Mouse (Mus musculus): ENCODE measurements around the gene Zfp13. TPM values are rescaled to one million over a fixed set of nuclear protein-coding genes. Genes with fewer than 3 reads are reported as not detected.
"Not testable (repeated sequence)": the region's sequence is repeated elsewhere in the genome, so short reads cannot be mapped to it uniquely, and the experiment has no call there.

The Zfp13 gene
- total and polyA plus RNA-seq, 2 experiments from 2014 or later, result 23.3 to 48.2 TPM

- H3K4me1 ChIP-seq (ENCODE audit: insufficient read depth, low read length), result no peaks in the 10 kb centered on the region
- ATAC-seq (ENCODE audit: low FRiP score), result no peak
- no peak overlapping the region for H3K27ac ChIP-seq (ENCODE audit: low read depth, low read length)
- 8% methylated on average over 21 of the region's 21 CpGs for WGBS
- DNase-seq (ENCODE audit: low spot score), result no peak
- H3K4me3 ChIP-seq (ENCODE audit: low read depth, low read length), result peak overlapping the region; percentile 40
- no peaks in the 10 kb centered on the region for H3K9me3 ChIP-seq (ENCODE audit: low read length)
- peaks cover 44% of the 10 kb centered on the region for H3K27me3 ChIP-seq (ENCODE audit: insufficient read depth, low read length)
- 0 out of 2 replicates have a peak overlapping the region, but pooled peaks have one; percentile 29 for H3K9ac ChIP-seq (replicated peaks; ENCODE audit: low read length, poor library complexity, severe bottlenecking)
- TF ChIP-seq CTCF (IDR thresholded peaks at IDR 0.05), result no peak
- H3K4me2 ChIP-seq (ENCODE audit: low read depth, low read length, poor library complexity, severe bottlenecking), result peak overlapping the region; percentile 55
- no peaks in the 10 kb centered on the region for H3K36me3 ChIP-seq (ENCODE audit: insufficient read depth, low read length)
Observed at GRCm38 (mm10) chr17:23538299-23539015, 60.8 kb downstream of the Zfp13 start.

DNA sequence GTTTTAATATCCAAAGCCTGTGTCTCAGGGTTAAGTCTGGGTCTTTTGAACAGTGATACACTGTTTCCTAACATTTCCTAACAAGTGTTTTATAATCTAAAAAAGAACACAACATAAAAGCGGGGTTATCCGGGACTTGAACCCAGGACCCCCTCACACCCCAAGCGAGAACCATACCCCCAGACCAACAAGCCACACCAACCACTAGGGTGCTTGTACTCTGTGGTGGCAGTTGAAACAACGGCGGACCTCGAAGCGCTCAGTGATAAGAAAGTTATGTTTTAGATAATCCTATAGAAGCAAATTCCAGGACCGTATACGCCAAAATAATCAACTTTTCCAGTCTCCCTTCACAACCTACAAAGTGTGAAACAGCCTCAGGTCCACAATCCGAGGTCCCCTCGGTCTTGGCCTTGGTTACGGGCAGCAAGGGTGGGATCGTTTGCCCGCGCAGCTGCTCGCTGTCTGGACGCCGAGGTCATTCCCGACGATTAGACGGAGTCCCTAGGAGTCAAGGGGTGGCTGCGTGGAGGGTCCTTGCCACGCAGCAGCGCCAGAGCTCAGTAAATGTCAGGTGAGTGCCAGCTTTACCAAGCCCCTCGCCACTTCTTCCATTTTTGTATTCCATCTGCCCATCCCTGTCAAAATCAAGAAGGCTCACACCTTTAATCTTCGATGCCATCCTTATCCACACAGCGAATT, 61.6 kb downstream of the Zfp13 start:
- H3K36me3 ChIP-seq (ENCODE audit: insufficient read depth, low read length), result no peaks in the 10 kb centered on the region
- DNase-seq (ENCODE audit: low spot score) (no peak), ATAC-seq (ENCODE audit: low FRiP score) (no peak)
- no peak overlapping the region for H3K27ac ChIP-seq (ENCODE audit: low read depth, low read length)
- H3K9me3 ChIP-seq (ENCODE audit: low read length), result no peaks in the 10 kb centered on the region
- no peaks in the 10 kb centered on the region for H3K4me1 ChIP-seq (ENCODE audit: insufficient read depth, low read length)
- H3K9ac ChIP-seq (replicated peaks; ENCODE audit: low read length, poor library complexity, severe bottlenecking), result 0 out of 2 replicates have a peak overlapping the region, but pooled peaks have one; percentile 29
- H3K4me3 ChIP-seq (ENCODE audit: low read depth, low read length), result peak overlapping the region; percentile 40
- no peak for TF ChIP-seq CTCF (IDR thresholded peaks at IDR 0.05)
- peak overlapping the region; percentile 55 for H3K4me2 ChIP-seq (ENCODE audit: low read depth, low read length, poor library complexity, severe bottlenecking)
- peaks cover 44% of the 10 kb centered on the region for H3K27me3 ChIP-seq (ENCODE audit: insufficient read depth, low read length)
- 4% methylated on average over 27 of the region's 27 CpGs for WGBS

DNA sequence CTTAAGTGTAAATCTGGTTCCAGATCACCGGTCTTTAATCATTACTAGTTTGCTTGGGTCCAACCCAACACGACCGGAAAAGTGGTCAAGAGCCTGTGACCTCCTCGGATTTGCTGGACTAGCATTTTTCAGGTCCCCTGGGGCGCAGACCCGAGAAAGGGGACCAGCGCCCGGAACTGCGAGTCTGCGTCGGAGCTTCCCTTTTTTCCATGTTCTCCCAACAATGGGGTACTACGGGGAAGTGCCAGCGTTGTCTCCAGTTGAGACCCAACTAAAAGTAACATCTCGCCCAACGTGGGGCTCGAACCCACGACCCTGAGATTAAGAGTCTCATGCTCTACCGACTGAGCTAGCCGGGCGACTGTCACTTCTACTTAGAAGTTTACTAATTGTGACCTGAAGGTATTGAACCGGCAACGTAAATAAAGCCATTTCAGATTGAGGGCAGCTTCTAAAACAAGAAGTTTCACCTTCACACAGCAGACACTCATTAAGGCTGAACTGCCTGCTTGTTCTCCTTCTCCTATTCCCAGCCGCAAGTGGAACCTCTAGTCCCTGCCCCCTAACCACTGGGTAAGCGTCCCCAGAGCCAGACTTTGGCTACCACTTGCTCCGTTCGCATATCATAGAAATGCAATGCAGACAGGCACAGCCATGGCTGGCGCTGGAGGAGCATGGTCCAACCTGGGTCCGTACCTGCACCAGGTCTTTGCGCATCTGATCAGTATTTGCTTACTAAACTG, 64.1 kb downstream of the Zfp13 start:
- not testable (repeated sequence) for ATAC-seq (ENCODE audit: low FRiP score); H3K27ac ChIP-seq (ENCODE audit: low read depth, low read length); H3K9ac ChIP-seq (replicated peaks; ENCODE audit: low read length, poor library complexity, severe bottlenecking); H3K36me3 ChIP-seq (ENCODE audit: insufficient read depth, low read length); H3K9me3 ChIP-seq (ENCODE audit: low read length); H3K4me1 ChIP-seq (ENCODE audit: insufficient read depth, low read length); H3K4me3 ChIP-seq (ENCODE audit: low read depth, low read length); DNase-seq (ENCODE audit: low spot score)
- peak overlapping the region; percentile 20; the same call in 1 of the 2 replicates for H3K4me2 ChIP-seq (ENCODE audit: low read depth, low read length, poor library complexity, severe bottlenecking)
- H3K27me3 ChIP-seq (ENCODE audit: insufficient read depth, low read length), result peaks cover 40% of the 10 kb centered on the region
- 2% methylated on average over 14 of the region's 29 CpGs for WGBS

DNA sequence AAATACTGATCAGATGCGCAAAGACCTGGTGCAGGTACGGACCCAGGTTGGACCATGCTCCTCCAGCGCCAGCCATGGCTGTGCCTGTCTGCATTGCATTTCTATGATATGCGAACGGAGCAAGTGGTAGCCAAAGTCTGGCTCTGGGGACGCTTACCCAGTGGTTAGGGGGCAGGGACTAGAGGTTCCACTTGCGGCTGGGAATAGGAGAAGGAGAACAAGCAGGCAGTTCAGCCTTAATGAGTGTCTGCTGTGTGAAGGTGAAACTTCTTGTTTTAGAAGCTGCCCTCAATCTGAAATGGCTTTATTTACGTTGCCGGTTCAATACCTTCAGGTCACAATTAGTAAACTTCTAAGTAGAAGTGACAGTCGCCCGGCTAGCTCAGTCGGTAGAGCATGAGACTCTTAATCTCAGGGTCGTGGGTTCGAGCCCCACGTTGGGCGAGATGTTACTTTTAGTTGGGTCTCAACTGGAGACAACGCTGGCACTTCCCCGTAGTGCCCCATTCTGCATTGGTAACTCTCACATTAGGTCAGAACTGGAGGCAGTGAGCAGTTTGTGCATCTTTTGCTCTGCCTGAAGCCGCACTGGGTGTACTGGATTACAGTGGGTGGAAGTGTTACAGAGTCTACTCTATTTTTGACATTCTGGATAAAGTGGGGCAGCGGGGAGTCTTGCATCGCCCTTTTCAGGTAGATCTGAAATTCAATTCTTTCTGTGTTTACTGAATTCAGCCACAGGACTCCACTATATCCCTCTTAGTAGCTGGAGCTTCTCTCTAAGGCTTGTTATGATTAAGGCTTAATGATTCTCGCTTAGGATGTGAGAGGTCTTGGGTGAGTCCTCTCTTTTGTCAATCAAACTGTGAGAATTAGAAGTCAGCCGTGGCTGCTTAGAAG, 65.4 kb downstream of the Zfp13 start:
- WGBS, result 9% methylated on average over 8 of the region's 23 CpGs
- H3K9me3 ChIP-seq (ENCODE audit: low read length); DNase-seq (ENCODE audit: low spot score); H3K4me3 ChIP-seq (ENCODE audit: low read depth, low read length); H3K9ac ChIP-seq (replicated peaks; ENCODE audit: low read length, poor library complexity, severe bottlenecking); ATAC-seq (ENCODE audit: low FRiP score); H3K27ac ChIP-seq (ENCODE audit: low read depth, low read length); H3K4me2 ChIP-seq (ENCODE audit: low read depth, low read length, poor library complexity, severe bottlenecking); H3K36me3 ChIP-seq (ENCODE audit: insufficient read depth, low read length); H3K4me1 ChIP-seq (ENCODE audit: insufficient read depth, low read length): not testable (repeated sequence)
- H3K27me3 ChIP-seq (ENCODE audit: insufficient read depth, low read length), result peaks cover 28% of the 10 kb centered on the region

DNA sequence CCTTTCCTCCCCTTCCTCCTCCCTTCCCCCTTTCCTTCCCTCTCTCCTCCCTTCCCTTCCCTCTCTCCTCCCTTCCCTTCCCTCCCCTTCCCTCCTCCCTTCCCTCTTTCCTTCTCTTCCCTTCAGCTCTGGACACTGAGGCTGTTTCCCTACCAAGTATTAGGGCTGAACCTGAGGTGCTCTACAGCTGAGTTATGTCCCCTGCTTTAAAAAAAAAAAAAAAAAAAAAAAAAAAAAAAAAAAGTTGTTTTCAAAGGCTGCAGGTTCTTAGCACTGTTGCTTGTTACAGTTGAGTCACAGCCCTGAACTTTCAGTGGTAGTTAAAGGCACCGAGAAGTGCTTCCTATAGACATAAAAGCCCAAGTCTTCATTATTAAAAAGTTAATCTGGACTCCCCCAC, 67.9 kb downstream of the Zfp13 start:
- DNase-seq (ENCODE audit: low spot score); H3K4me1 ChIP-seq (ENCODE audit: insufficient read depth, low read length); H3K27ac ChIP-seq (ENCODE audit: low read depth, low read length); H3K4me3 ChIP-seq (ENCODE audit: low read depth, low read length); H3K27me3 ChIP-seq (ENCODE audit: insufficient read depth, low read length); H3K9me3 ChIP-seq (ENCODE audit: low read length); H3K4me2 ChIP-seq (ENCODE audit: low read depth, low read length, poor library complexity, severe bottlenecking); H3K9ac ChIP-seq (replicated peaks; ENCODE audit: low read length, poor library complexity, severe bottlenecking); ATAC-seq (ENCODE audit: low FRiP score); H3K36me3 ChIP-seq (ENCODE audit: insufficient read depth, low read length): not testable (repeated sequence)
- WGBS, result 28% methylated on average over 1 of the region's 1 CpGs

Other genes with a start within 250 kb of the Zfp13 start
- gene Vmn2r116, start 214.9 kb downstream of the Zfp13 start, total RNA-seq (2014; rRNA removed), result not detected in 2 replicates
- not detected in 2 replicates for gene Vmn2r116, start 214.9 kb downstream of the Zfp13 start, polyA plus RNA-seq (2015; fragmentation: Nextera tagmentation; extraction: Ambion mirVana)
- gene Vmn2r117, start 119.8 kb downstream of the Zfp13 start, total RNA-seq (2014; rRNA removed), result not detected in 2 replicates
- not detected in 2 replicates for gene Vmn2r117, start 119.8 kb downstream of the Zfp13 start, polyA plus RNA-seq (2015; fragmentation: Nextera tagmentation; extraction: Ambion mirVana)
- 16.9 and 21.7 TPM in 2 replicates for gene Zfp213, start 35.2 kb downstream of the Zfp13 start, total RNA-seq (2014; rRNA removed)
- gene Zfp213, start 35.2 kb downstream of the Zfp13 start, polyA plus RNA-seq (2015; fragmentation: Nextera tagmentation; extraction: Ambion mirVana), result 10.0 and 10.7 TPM in 2 replicates
- gene Zscan10, start 1.4 kb upstream of the Zfp13 start, total RNA-seq (2014; rRNA removed), result not detected in 2 replicates
- not detected in 2 replicates for gene Zscan10, start 1.4 kb upstream of the Zfp13 start, polyA plus RNA-seq (2015; fragmentation: Nextera tagmentation; extraction: Ambion mirVana)
- gene Mmp25, start 45.8 kb upstream of the Zfp13 start, total RNA-seq (2014; rRNA removed), result 0.33 and 0.66 TPM in 2 replicates
- gene Mmp25, start 45.8 kb upstream of the Zfp13 start, polyA plus RNA-seq (2015; fragmentation: Nextera tagmentation; extraction: Ambion mirVana), result 0.98 and 1.0 TPM in 2 replicates
- not detected in 2 replicates for gene Bicdl2, start 61.0 kb upstream of the Zfp13 start, total RNA-seq (2014; rRNA removed)
- 0.10 TPM in 1 of 2 replicates, not detected in the other for gene Bicdl2, start 61.0 kb upstream of the Zfp13 start, polyA plus RNA-seq (2015; fragmentation: Nextera tagmentation; extraction: Ambion mirVana)
- gene Hcfc1r1, start 74.1 kb upstream of the Zfp13 start, total RNA-seq (2014; rRNA removed), result 87.3 and 194 TPM in 2 replicates
- gene Hcfc1r1, start 74.1 kb upstream of the Zfp13 start, polyA plus RNA-seq (2015; fragmentation: Nextera tagmentation; extraction: Ambion mirVana), result 210 and 212 TPM in 2 replicates
- gene Thoc6, start 74.4 kb upstream of the Zfp13 start, total RNA-seq (2014; rRNA removed), result 16.7 and 21.5 TPM in 2 replicates
- gene Thoc6, start 74.4 kb upstream of the Zfp13 start, polyA plus RNA-seq (2015; fragmentation: Nextera tagmentation; extraction: Ambion mirVana), result 21.1 and 23.2 TPM in 2 replicates
- gene Tnfrsf12a, start 78.0 kb upstream of the Zfp13 start, total RNA-seq (2014; rRNA removed), result 3.9 and 4.2 TPM in 2 replicates
- gene Tnfrsf12a, start 78.0 kb upstream of the Zfp13 start, polyA plus RNA-seq (2015; fragmentation: Nextera tagmentation; extraction: Ambion mirVana), result 3.3 TPM in 2 replicates
- 0.60 and 0.99 TPM in 2 replicates for gene Cldn6, start 79.8 kb upstream of the Zfp13 start, total RNA-seq (2014; rRNA removed)
- 0.31 and 0.56 TPM in 2 replicates for gene Cldn6, start 79.8 kb upstream of the Zfp13 start, polyA plus RNA-seq (2015; fragmentation: Nextera tagmentation; extraction: Ambion mirVana)
- gene Cldn9, start 84.5 kb upstream of the Zfp13 start, total RNA-seq (2014; rRNA removed), result 0.19 and 0.55 TPM in 2 replicates
- 0.25 TPM in 1 of 2 replicates, not detected in the other for gene Cldn9, start 84.5 kb upstream of the Zfp13 start, polyA plus RNA-seq (2015; fragmentation: Nextera tagmentation; extraction: Ambion mirVana)
- gene 1520401A03Rik, start 123.3 kb upstream of the Zfp13 start, total RNA-seq (2014; rRNA removed), result 0.19 TPM in 1 of 2 replicates, not detected in the other
- 0.15 TPM in 1 of 2 replicates, not detected in the other for gene 1520401A03Rik, start 123.3 kb upstream of the Zfp13 start, polyA plus RNA-seq (2015; fragmentation: Nextera tagmentation; extraction: Ambion mirVana)
- 18.3 and 18.4 TPM in 2 replicates for gene Pkmyt1, start 126.8 kb upstream of the Zfp13 start, total RNA-seq (2014; rRNA removed)
- 18.0 and 18.3 TPM in 2 replicates for gene Pkmyt1, start 126.8 kb upstream of the Zfp13 start, polyA plus RNA-seq (2015; fragmentation: Nextera tagmentation; extraction: Ambion mirVana)
- 83.6 and 103 TPM in 2 replicates for gene Paqr4, start 141.4 kb upstream of the Zfp13 start, total RNA-seq (2014; rRNA removed)
- gene Paqr4, start 141.4 kb upstream of the Zfp13 start, polyA plus RNA-seq (2015; fragmentation: Nextera tagmentation; extraction: Ambion mirVana), result 66.0 and 73.8 TPM in 2 replicates
- 0.38 and 2.5 TPM in 2 replicates for gene Kremen2, start 146.3 kb upstream of the Zfp13 start, total RNA-seq (2014; rRNA removed)
- 1.3 TPM in 2 replicates for gene Kremen2, start 146.3 kb upstream of the Zfp13 start, polyA plus RNA-seq (2015; fragmentation: Nextera tagmentation; extraction: Ambion mirVana)
- 248 and 253 TPM in 2 replicates for gene Flywch1, start 172.1 kb upstream of the Zfp13 start, total RNA-seq (2014; rRNA removed)
- 188 TPM in 2 replicates for gene Flywch1, start 172.1 kb upstream of the Zfp13 start, polyA plus RNA-seq (2015; fragmentation: Nextera tagmentation; extraction: Ambion mirVana)
- gene Flywch2, start 186.6 kb upstream of the Zfp13 start, total RNA-seq (2014; rRNA removed), result 94.8 and 96.5 TPM in 2 replicates
- 128 and 133 TPM in 2 replicates for gene Flywch2, start 186.6 kb upstream of the Zfp13 start, polyA plus RNA-seq (2015; fragmentation: Nextera tagmentation; extraction: Ambion mirVana)
- 162 and 196 TPM in 2 replicates for gene Srrm2, start 191.0 kb upstream of the Zfp13 start, total RNA-seq (2014; rRNA removed)
- gene Srrm2, start 191.0 kb upstream of the Zfp13 start, polyA plus RNA-seq (2015; fragmentation: Nextera tagmentation; extraction: Ambion mirVana), result 351 and 443 TPM in 2 replicates
- gene Elob, start 229.6 kb upstream of the Zfp13 start, total RNA-seq (2014; rRNA removed), result 1,027 and 1,129 TPM in 2 replicates
- 1,525 and 1,526 TPM in 2 replicates for gene Elob, start 229.6 kb upstream of the Zfp13 start, polyA plus RNA-seq (2015; fragmentation: Nextera tagmentation; extraction: Ambion mirVana)
- not detected in 2 replicates for gene Prss33, start 236.6 kb upstream of the Zfp13 start, total RNA-seq (2014; rRNA removed)
- gene Prss33, start 236.6 kb upstream of the Zfp13 start, polyA plus RNA-seq (2015; fragmentation: Nextera tagmentation; extraction: Ambion mirVana), result 0.17 TPM in 1 of 2 replicates, not detected in the other
- not detected in 2 replicates for gene Prss32, start 244.4 kb upstream of the Zfp13 start, total RNA-seq (2014; rRNA removed)
- gene Prss32, start 244.4 kb upstream of the Zfp13 start, polyA plus RNA-seq (2015; fragmentation: Nextera tagmentation; extraction: Ambion mirVana), result 0.23 and 0.60 TPM in 2 replicates
- gene Prss41, start 244.7 kb upstream of the Zfp13 start, total RNA-seq (2014; rRNA removed), result 0.11 and 1.8 TPM in 2 replicates
- gene Prss41, start 244.7 kb upstream of the Zfp13 start, polyA plus RNA-seq (2015; fragmentation: Nextera tagmentation; extraction: Ambion mirVana), result 1.3 and 2.2 TPM in 2 replicates